Mouse (Mus musculus) small intestine, adult 2 months (tissue): Measurements from ENCODE around the gene Cckar. TPM values are rescaled to one million over a fixed set of nuclear protein-coding genes. Genes with fewer than 3 reads are reported as not detected.
"Not testable (repeated sequence)": the region's sequence is repeated elsewhere in the genome, so short reads cannot be mapped to it uniquely, and the experiment has no call there.

Experiments used
- H3K27ac ChIP-seq: fragments of 200-500 bp; 2 replicates; pipeline ENCODE4 v1.5.1; 2012; ENCODE audit warnings: low read depth, low read length, control low read depth, inconsistent platforms; ENCODE audit not compliant: insufficient read depth
- H3K27me3 ChIP-seq: fragments of 200-500 bp; 2 replicates; pipeline ENCODE4 v1.6.1; 2012; ENCODE audit warnings: mild to moderate bottlenecking, moderate library complexity, low read length, inconsistent platforms; ENCODE audit not compliant: control insufficient read depth, insufficient read depth
- H3K36me3 ChIP-seq: fragments of 200-500 bp; 2 replicates; pipeline ENCODE4 v1.6.1; 2012; ENCODE audit warnings: mild to moderate bottlenecking, low read length, control low read depth, inconsistent platforms; ENCODE audit not compliant: control insufficient read depth, insufficient read depth
- H3K4me1 ChIP-seq: fragments of 200-500 bp; 2 replicates; pipeline ENCODE4 v1.6.1; 2012; ENCODE audit warnings: low read length, inconsistent platforms, mixed read lengths; ENCODE audit not compliant: control insufficient read depth, insufficient read depth, insufficient read length
- H3K4me3 ChIP-seq: fragments of 200-500 bp; 2 replicates; pipeline ENCODE4 v1.5.1; 2012; ENCODE audit warnings: low read depth, mild to moderate bottlenecking, control low read depth, inconsistent platforms, low read length, moderate library complexity
- CTCF ChIP-seq: fragments of 200-500 bp; IDR thresholded peaks from 2 replicates; pipeline ENCODE4 v1.5.1; 2012; ENCODE audit warnings: low read depth, mild to moderate bottlenecking, control low read depth, inconsistent platforms, low read length, moderate library complexity, mixed read lengths; ENCODE audit not compliant: insufficient replicate concordance, insufficient read length; ENCODE audit errors: extremely low read depth
- POLR2A ChIP-seq: fragments of 200-500 bp; IDR thresholded peaks from 2 replicates; pipeline ENCODE4 v1.6.1; 2012; ENCODE audit warnings: low read depth, mild to moderate bottlenecking, control low read depth, inconsistent platforms, low read length, moderate library complexity
- WGBS: fragments of 180-500 bp; shearing (Covaris S2); methylation state at CpG from one replicate; pipeline ENCODE4 v1.1.7; 2018; 5-methylcytosine and 5-hydroxymethylcytosine counted together
- polyA plus RNA-seq: library from polyadenylated mRNA; depleted of rRNA; stranded (reverse); fragments of >200 nt; gene quantifications from 2 replicates; pipeline ENCODE4 v1.2.3, GENCODE M21; 2012

Cckar gene
- polyA plus RNA-seq, 1 experiment: 0.11 TPM

DNA sequence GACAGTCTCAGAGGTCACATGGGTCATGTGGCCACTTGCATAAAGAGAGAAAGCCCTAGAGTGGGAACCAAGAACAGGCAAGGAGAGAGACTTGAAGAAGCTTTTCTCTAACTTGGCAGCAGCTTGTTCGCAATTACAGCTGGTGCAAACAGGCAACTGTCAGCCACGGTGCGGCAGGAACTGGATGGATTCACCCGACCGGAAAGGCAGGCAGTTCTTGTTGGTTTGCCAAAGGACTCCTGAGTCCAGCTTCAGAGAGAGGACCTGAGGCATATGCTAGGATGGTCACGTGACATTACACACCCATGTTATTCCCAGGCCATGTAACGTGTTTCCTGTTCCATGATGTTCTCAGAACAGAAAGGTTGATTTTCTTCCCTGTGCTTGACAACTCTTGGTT is 19.2 kb downstream of the Cckar start:
- TF ChIP-seq POLR2A: no peak
- no peak for TF ChIP-seq CTCF
- 72% methylated on average over 7 of the region's 7 CpGs for WGBS
- Histone ChIP-seq H3K4me3 (no peak overlapping the region), H3K27me3 (no peaks in the 10 kb centered on the region), H3K27ac (no peak overlapping the region), H3K36me3 (no peaks in the 10 kb centered on the region), H3K4me1 (no peaks in the 10 kb centered on the region)

DNA sequence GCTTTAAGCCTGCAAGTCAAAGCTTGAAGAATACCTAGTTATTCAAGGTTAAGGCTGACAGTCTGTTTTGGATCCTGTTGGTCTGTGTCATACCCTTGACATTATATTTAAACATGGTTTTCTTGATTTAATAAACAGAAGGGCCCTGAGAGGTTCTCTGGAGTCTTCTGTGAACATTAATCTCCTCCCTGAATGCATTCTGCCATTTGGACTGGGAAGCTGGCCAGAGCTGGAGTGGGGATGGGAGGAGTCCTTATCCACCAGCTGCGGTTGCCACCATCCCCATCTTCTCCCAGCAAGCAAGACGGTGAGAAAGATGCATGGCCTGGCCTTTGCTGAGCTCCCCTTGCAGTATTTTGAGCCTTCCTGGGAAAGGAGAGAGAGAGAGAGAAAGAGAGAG is 21.1 kb downstream of the Cckar start:
- Histone ChIP-seq H3K36me3 (no peaks in the 10 kb centered on the region), H3K4me3 (no peak overlapping the region), H3K4me1 (no peaks in the 10 kb centered on the region), H3K27ac (no peak overlapping the region), H3K27me3 (no peaks in the 10 kb centered on the region)
- TF ChIP-seq CTCF (no peak), POLR2A (no peak)
- 70% methylated on average over 2 of the region's 2 CpGs for WGBS

- Histone ChIP-seq H3K36me3 (no peaks in the 10 kb centered on the region), H3K27me3 (no peaks in the 10 kb centered on the region), H3K4me3 (no peak overlapping the region), H3K4me1 (no peaks in the 10 kb centered on the region), H3K27ac (no peak overlapping the region)
- 73% methylated on average over 4 of the region's 4 CpGs for WGBS
- TF ChIP-seq POLR2A: no peak
- no peak for TF ChIP-seq CTCF
Observed at GRCm38 (mm10) chr5:53685623-53686022, 21.9 kb downstream of the Cckar start.

- no peak for TF ChIP-seq CTCF
- no peak for TF ChIP-seq POLR2A
- Histone ChIP-seq H3K27ac (no peak overlapping the region), H3K36me3 (no peaks in the 10 kb centered on the region), H3K27me3 (no peaks in the 10 kb centered on the region), H3K4me1 (no peaks in the 10 kb centered on the region), H3K4me3 (no peak overlapping the region)
- 38% methylated on average over 1 of the region's 1 CpGs for WGBS
Observed at GRCm38 (mm10) chr5:53684417-53684816, 23.1 kb downstream of the Cckar start.

- Histone ChIP-seq H3K27ac (no peak overlapping the region), H3K36me3 (no peaks in the 10 kb centered on the region), H3K4me1 (no peaks in the 10 kb centered on the region), H3K27me3 (no peaks in the 10 kb centered on the region), H3K4me3 (no peak overlapping the region)
- 27% methylated on average over 3 of the region's 3 CpGs for WGBS
- TF ChIP-seq CTCF: no peak
- no peak for TF ChIP-seq POLR2A
Observed at GRCm38 (mm10) chr5:53683916-53684315, 23.6 kb downstream of the Cckar start.

DNA sequence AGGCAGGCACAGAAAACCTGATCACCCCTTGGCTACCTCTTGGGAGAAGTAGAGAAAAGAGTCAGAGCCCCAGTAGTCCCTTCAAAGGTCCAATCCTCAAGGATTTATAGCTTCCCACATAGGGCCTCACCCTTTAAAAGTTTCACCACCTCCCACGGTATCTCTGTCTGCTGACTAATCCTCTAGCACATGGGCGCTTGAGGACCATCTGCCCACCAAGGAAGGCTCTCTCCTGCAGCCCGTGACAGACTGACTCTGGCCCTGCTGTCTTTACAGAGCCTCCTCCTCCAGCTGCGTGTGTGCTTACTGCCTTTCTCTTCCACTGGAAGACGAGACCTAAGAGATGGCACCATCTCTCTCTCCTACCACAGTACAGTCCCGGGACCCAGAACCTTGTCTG is 27.9 kb downstream of the Cckar start:
- no peaks in the 10 kb centered on the region for H3K4me1 ChIP-seq
- H3K36me3 ChIP-seq: no peaks in the 10 kb centered on the region
- H3K27ac ChIP-seq: no peak overlapping the region
- H3K4me3 ChIP-seq: no peak overlapping the region
- 57% methylated on average over 6 of the region's 6 CpGs for WGBS
- TF ChIP-seq POLR2A (no peak), CTCF (no peak)
- no peaks in the 10 kb centered on the region for H3K27me3 ChIP-seq

- Histone ChIP-seq H3K4me3 (no peak overlapping the region), H3K27ac (no peak overlapping the region), H3K36me3 (no peaks in the 10 kb centered on the region), H3K27me3 (no peaks in the 10 kb centered on the region), H3K4me1 (no peaks in the 10 kb centered on the region)
- TF ChIP-seq CTCF (no peak), POLR2A (no peak)
- WGBS: 69% methylated on average over 13 of the region's 13 CpGs
Observed at GRCm38 (mm10) chr5:53678036-53678767, 29.3 kb downstream of the Cckar start.

DNA sequence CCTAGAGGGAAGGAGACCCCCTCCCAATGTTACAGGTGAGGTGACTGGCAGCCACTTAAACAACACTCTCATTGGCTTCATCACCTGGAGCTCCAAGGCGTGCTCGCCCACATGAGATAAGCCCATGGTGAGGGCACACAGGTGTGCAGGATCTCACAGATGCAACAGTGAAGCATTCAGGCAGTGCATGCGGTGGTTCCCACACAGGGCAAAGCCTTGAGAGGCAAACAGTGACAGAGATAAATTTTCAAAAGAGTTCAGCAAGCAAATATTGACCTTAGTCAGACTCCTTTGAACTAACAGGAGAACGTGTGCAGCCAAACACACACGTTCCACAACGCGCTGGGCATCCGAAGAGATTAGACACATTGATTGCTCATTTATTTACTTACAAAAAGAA is 30.8 kb downstream of the Cckar start:
- no peaks in the 10 kb centered on the region for H3K4me1 ChIP-seq
- H3K36me3 ChIP-seq: no peaks in the 10 kb centered on the region
- TF ChIP-seq CTCF (no peak), POLR2A (no peak)
- WGBS: 32% methylated on average over 8 of the region's 8 CpGs
- H3K27me3 ChIP-seq: no peaks in the 10 kb centered on the region
- no peak overlapping the region for H3K4me3 ChIP-seq
- H3K27ac ChIP-seq: no peak overlapping the region

- H3K27me3 ChIP-seq, H3K27ac ChIP-seq, H3K36me3 ChIP-seq, H3K4me1 ChIP-seq, H3K4me3 ChIP-seq: not testable (repeated sequence)
- WGBS: 75% methylated on average over 6 of the region's 6 CpGs
Observed at GRCm38 (mm10) chr5:53673493-53674150, 33.9 kb downstream of the Cckar start.
